Mouse (Mus musculus): ENCODE data around the gene OR5BS1P. TPM values are rescaled to one million over a fixed set of nuclear protein-coding genes. Genes with fewer than 3 reads are reported as not detected.

OR5BS1P gene
- polyA plus RNA-seq, 1 experiment from 2014 or later, result not detected

DNA sequence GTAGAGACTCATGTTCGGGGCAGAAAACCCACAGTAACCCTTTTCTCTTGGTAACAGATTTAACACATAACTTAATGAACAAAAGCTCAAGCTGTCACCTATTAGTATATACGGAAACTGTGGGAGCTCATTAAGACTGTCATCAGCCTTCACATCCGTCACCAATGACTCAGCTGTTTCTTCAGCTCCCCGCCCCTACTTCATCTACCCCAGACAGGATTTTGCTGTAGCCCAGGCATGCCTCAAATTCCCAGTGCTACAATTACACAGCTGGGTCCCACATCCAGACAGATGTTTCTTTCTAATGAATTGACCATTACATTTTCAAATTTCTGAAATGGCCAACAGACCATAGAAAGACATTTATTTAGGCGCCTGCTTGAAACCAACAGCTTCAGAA, 56.4 kb downstream of the OR5BS1P start:
- H3K27ac ChIP-seq (replicated peaks), result no peak overlapping the region
- H3K9ac ChIP-seq, result no peak overlapping the region
- no peaks in the 10 kb centered on the region for H3K9me3 ChIP-seq (replicated peaks)
- no peak overlapping the region for H3K4me3 ChIP-seq (replicated peaks)
- no peaks in the 10 kb centered on the region for H3K4me1 ChIP-seq
- ATAC-seq (ENCODE audit: insufficient number of reproducible peaks, low FRiP score, low TSS enrichment, low read depth), result no peak
- H3K36me3 ChIP-seq, result peaks cover 85% of the 10 kb centered on the region
- H3K27me3 ChIP-seq, result no peaks in the 10 kb centered on the region
- 67% methylated on average over 5 of the region's 5 CpGs for WGBS
- no peak overlapping the region for H3K4me2 ChIP-seq (replicated peaks)

DNA sequence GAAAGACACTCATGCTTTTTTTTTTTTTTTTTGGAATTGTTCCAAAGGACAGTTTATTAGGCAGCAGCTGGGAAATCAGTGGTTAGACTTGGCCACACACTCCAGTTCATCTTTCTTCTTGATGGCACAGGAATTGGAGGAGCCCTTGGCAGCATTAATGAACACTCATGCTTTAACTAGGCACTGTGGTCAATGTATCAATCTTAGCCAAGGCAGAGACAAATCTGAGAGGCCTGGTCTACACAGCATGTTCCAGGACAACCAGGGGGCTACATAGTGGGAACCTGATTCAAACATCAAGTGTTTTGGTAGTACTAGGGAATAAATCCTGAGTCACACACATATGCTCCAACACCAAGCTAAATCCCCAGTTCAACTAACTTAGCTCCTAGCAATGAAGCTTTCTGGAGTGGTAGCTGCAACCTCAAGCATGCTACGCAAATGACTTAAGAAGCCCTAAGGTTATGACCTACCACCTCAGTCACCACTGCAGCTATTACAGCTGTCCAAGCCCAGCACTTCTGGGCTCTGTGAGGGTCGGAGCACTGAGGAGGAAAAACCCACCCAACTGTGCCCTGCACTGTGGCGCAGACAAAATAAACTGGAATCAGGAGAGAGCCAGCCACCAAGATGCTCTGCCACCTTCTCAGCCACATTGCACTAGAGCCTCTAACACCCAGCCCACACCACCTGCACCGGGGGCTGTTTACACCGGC, 57.5 kb downstream of the OR5BS1P start:
- Histone ChIP-seq H3K27me3 (no peaks in the 10 kb centered on the region), H3K4me2 (replicated peaks) (no peak overlapping the region), H3K36me3 (peaks cover 79% of the 10 kb centered on the region), H3K4me3 (replicated peaks) (no peak overlapping the region), H3K27ac (replicated peaks) (no peak overlapping the region), H3K9me3 (replicated peaks) (no peaks in the 10 kb centered on the region), H3K4me1 (peaks cover under 1% of the 10 kb centered on the region), H3K9ac (no peak overlapping the region)
- no peak for ATAC-seq (ENCODE audit: insufficient number of reproducible peaks, low FRiP score, low TSS enrichment, low read depth)
- WGBS, result 93% methylated on average over 5 of the region's 5 CpGs

DNA sequence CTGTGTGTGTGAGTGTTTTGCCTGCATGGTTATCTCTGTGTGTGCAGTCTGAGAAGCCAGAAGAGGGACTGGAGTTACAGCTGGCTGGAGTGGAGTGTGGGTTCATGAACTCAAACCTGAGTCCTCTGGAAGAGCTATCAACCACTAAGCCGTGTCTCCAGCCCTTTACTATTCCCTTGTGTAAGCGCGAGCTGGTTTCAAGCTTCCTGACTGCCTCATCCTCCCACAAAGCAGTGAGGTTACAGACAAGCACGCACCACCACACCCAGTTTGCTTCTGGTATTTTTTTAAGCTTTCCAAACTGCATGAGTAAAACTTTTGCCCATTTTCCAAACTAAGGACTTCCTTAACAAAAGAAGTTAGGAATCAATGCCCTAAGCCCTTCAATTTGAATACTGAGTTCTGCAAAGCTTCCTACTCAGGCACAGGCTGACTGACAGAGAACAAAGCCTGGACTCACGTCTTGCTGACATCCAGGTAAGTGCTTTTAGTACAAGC, 58.4 kb downstream of the OR5BS1P start:
- H3K27ac ChIP-seq (replicated peaks), result no peak overlapping the region
- no peak for ATAC-seq (ENCODE audit: insufficient number of reproducible peaks, low FRiP score, low TSS enrichment, low read depth)
- H3K4me1 ChIP-seq, result peaks cover 9% of the 10 kb centered on the region
- WGBS, result 86% methylated on average over 5 of the region's 5 CpGs
- H3K27me3 ChIP-seq, result no peaks in the 10 kb centered on the region
- no peak overlapping the region for H3K4me3 ChIP-seq (replicated peaks)
- H3K9ac ChIP-seq, result no peak overlapping the region
- no peak overlapping the region for H3K4me2 ChIP-seq (replicated peaks)
- peaks cover 70% of the 10 kb centered on the region for H3K36me3 ChIP-seq
- no peaks in the 10 kb centered on the region for H3K9me3 ChIP-seq (replicated peaks)

Small RNAs within 50 kb of the gene (microRNA-seq; reads per million reads assigned to microRNA genes)
- gene Mir1291 (ENCODE audit: borderline number of aligned reads), result not detected

Other genes with a start within 250 kb of the OR5BS1P start
- not detected in 2 replicates for gene Gm44579, start 248.9 kb upstream of the OR5BS1P start, polyA plus RNA-seq (2015; fragmentation: Nextera tagmentation; extraction: Ambion mirVana)
- not detected in 2 replicates for gene Olfr287, start 248.8 kb upstream of the OR5BS1P start, polyA plus RNA-seq (2015; fragmentation: Nextera tagmentation; extraction: Ambion mirVana)
- gene Olfr286, start 235.4 kb upstream of the OR5BS1P start, polyA plus RNA-seq (2015; fragmentation: Nextera tagmentation; extraction: Ambion mirVana), result 0.09 TPM in 1 of 2 replicates, not detected in the other
- gene H1fnt, start 212.6 kb upstream of the OR5BS1P start, polyA plus RNA-seq (2015; fragmentation: Nextera tagmentation; extraction: Ambion mirVana), result not detected in 2 replicates
- gene Zfp641, start 173.7 kb upstream of the OR5BS1P start, polyA plus RNA-seq (2015; fragmentation: Nextera tagmentation; extraction: Ambion mirVana), result 0.75 and 0.83 TPM in 2 replicates
- not detected in 2 replicates for gene Olfr285, start 152.5 kb upstream of the OR5BS1P start, polyA plus RNA-seq (2015; fragmentation: Nextera tagmentation; extraction: Ambion mirVana)
- 0.67 and 0.87 TPM in 2 replicates for gene Olfr284, start 128.9 kb upstream of the OR5BS1P start, polyA plus RNA-seq (2015; fragmentation: Nextera tagmentation; extraction: Ambion mirVana)
- 0.19 TPM in 1 of 2 replicates, not detected in the other for gene Olfr283, start 89.0 kb upstream of the OR5BS1P start, polyA plus RNA-seq (2015; fragmentation: Nextera tagmentation; extraction: Ambion mirVana)
- 0.51 TPM in 1 of 2 replicates, not detected in the other for gene Olfr282, start 38.7 kb upstream of the OR5BS1P start, polyA plus RNA-seq (2015; fragmentation: Nextera tagmentation; extraction: Ambion mirVana)
- gene Olfr281, start 17.3 kb upstream of the OR5BS1P start, polyA plus RNA-seq (2015; fragmentation: Nextera tagmentation; extraction: Ambion mirVana), result 0.07 TPM in 1 of 2 replicates, not detected in the other
- gene Lalba, start 12.8 kb downstream of the OR5BS1P start, polyA plus RNA-seq (2015; fragmentation: Nextera tagmentation; extraction: Ambion mirVana), result not detected in 2 replicates
- gene Olfr279, start 22.5 kb downstream of the OR5BS1P start, polyA plus RNA-seq (2015; fragmentation: Nextera tagmentation; extraction: Ambion mirVana), result 0.03 TPM in 1 of 2 replicates, not detected in the other
- 99.6 and 101 TPM in 2 replicates for gene Kansl2, start 64.4 kb downstream of the OR5BS1P start, polyA plus RNA-seq (2015; fragmentation: Nextera tagmentation; extraction: Ambion mirVana)
- gene Ccnt1, start 101.0 kb downstream of the OR5BS1P start, polyA plus RNA-seq (2015; fragmentation: Nextera tagmentation; extraction: Ambion mirVana), result 54.7 and 57.5 TPM in 2 replicates
- gene 4930415O20Rik, start 101.1 kb downstream of the OR5BS1P start, polyA plus RNA-seq (2015; fragmentation: Nextera tagmentation; extraction: Ambion mirVana), result 0.43 TPM in 1 of 2 replicates, not detected in the other
- gene Adcy6, start 140.2 kb downstream of the OR5BS1P start, polyA plus RNA-seq (2015; fragmentation: Nextera tagmentation; extraction: Ambion mirVana), result 18.1 and 19.6 TPM in 2 replicates
- gene Cacnb3, start 160.9 kb downstream of the OR5BS1P start, polyA plus RNA-seq (2015; fragmentation: Nextera tagmentation; extraction: Ambion mirVana), result 45.7 and 48.2 TPM in 2 replicates
- gene Ddx23, start 193.0 kb downstream of the OR5BS1P start, polyA plus RNA-seq (2015; fragmentation: Nextera tagmentation; extraction: Ambion mirVana), result 25.1 and 27.9 TPM in 2 replicates
- 0.60 and 1.1 TPM in 2 replicates for gene Rnd1, start 207.6 kb downstream of the OR5BS1P start, polyA plus RNA-seq (2015; fragmentation: Nextera tagmentation; extraction: Ambion mirVana)
- gene Ccdc65, start 238.3 kb downstream of the OR5BS1P start, polyA plus RNA-seq (2015; fragmentation: Nextera tagmentation; extraction: Ambion mirVana), result 5.3 and 8.4 TPM in 2 replicates